Mouse (Mus musculus) left cerebral cortex, postnatal 10 days (tissue): ENCODE measurements around the gene Rnf181. TPM values are rescaled to one million over a fixed set of nuclear protein-coding genes. Genes with fewer than 3 reads are reported as not detected.
A peak's percentile ranks its signal among the peaks of the same experiment; 100 is the strongest.

ENCODE experiments used
- DNase-seq, 2 experiments: peaks; one replicate each; pipeline ENCODE4 v3.0.0; 2021 to 2022; ENCODE audit warnings: low spot score in 2 of 2, mixed read lengths in 1 of 2; ENCODE audit errors: extremely low spot score in 1 of 2
- intact Hi-C: fragments of 180-260 bp; cut with DNase I; formaldehyde crosslinking; loops from one replicate; pipeline ENCODE4 v1.15.1; 2025
- total RNA-seq, 2 experiments: library from RNA; stranded (reverse); gene quantifications; 2 replicates each; pipeline ENCODE4 v1.2.3; 2021

Gene Rnf181
- total RNA-seq, 2 experiments from 2014 or later, result 66.0 to 68.3 TPM

- intact Hi-C loops, result no loop called here
- peak; percentile 62 to 84 for DNase-seq
These were observed 19.4 kb downstream of the Rnf181 start, which contains the start of gene 0610030E20Rik for GRCm38 (mm10) chr6:72347166-72347941. Gene 0610030E20Rik (plus strand): TSS chr6:72347317.

GRCm38 (mm10) chr6:72346261-72346660 lies 20.5 kb downstream of the Rnf181 start:
- intact Hi-C loops, result no loop called here
- no peak for DNase-seq

GRCm38 (mm10) chr6:72345633-72346032 lies 21.1 kb downstream of the Rnf181 start:
- DNase-seq, result no peak
- intact Hi-C loops, result no loop called here

GRCm38 (mm10) chr6:72345074-72345567 lies 21.6 kb downstream of the Rnf181 start, which contains the start of gene Usp39:
Gene Usp39 (minus strand): TSS chr6:72345184.
- intact Hi-C loops, result no loop called here
- DNase-seq, result peak; percentile 95 to 96

GRCm38 (mm10) chr6:72344396-72345073 lies 22.2 kb downstream of the Rnf181 start:
- intact Hi-C loops, result no loop called here
- no peak for DNase-seq

GRCm38 (mm10) chr6:72340481-72340880 lies 26.3 kb downstream of the Rnf181 start:
- intact Hi-C loops, result no loop called here
- DNase-seq, result no peak

- no peak for DNase-seq
- intact Hi-C loops, result loop anchor here (10.0 kb wide), 1 partner anchor 448 kb away; no protein-coding TSS in a partner anchor
These were observed 33.6 kb downstream of the Rnf181 start for GRCm38 (mm10) chr6:72333111-72333510.

- intact Hi-C loops, result loop anchor here (10.0 kb wide), 1 partner anchor 445 kb away; no protein-coding TSS in a partner anchor
- no peak for DNase-seq
These were observed 36.6 kb downstream of the Rnf181 start for GRCm38 (mm10) chr6:72330133-72330532.

- intact Hi-C loops, result no loop called here
- no peak for DNase-seq
These were observed 37.7 kb downstream of the Rnf181 start for GRCm38 (mm10) chr6:72329019-72329418.

GRCm38 (mm10) chr6:72326274-72326673 lies 40.5 kb downstream of the Rnf181 start:
- peak in 1 of 2 experiments; percentile 30 for DNase-seq
- intact Hi-C loops, result no loop called here

- no peak for DNase-seq
- intact Hi-C loops, result loop anchor here (5.0 kb wide), 1 partner anchor 137 kb away; no protein-coding TSS in a partner anchor
These were observed 42.8 kb downstream of the Rnf181 start for GRCm38 (mm10) chr6:72323786-72324508.

GRCm38 (mm10) chr6:72322936-72323335 lies 43.8 kb downstream of the Rnf181 start:
- no peak for DNase-seq
- intact Hi-C loops, result loop anchor here (5.0 kb wide), 1 partner anchor 136 kb away; no protein-coding TSS in a partner anchor

GRCm38 (mm10) chr6:72319019-72319418 lies 47.7 kb downstream of the Rnf181 start:
- peak; percentile 27 to 47 for DNase-seq
- intact Hi-C loops, result no loop called here

GRCm38 (mm10) chr6:72318440-72318839 lies 48.3 kb downstream of the Rnf181 start:
- no peak for DNase-seq
- intact Hi-C loops, result no loop called here

- intact Hi-C loops, result no loop called here
These were observed 50.7 kb downstream of the Rnf181 start for GRCm38 (mm10) chr6:72316044-72316443.

GRCm38 (mm10) chr6:72315384-72315783 lies 51.4 kb downstream of the Rnf181 start:
- no peak for DNase-seq
- intact Hi-C loops, result no loop called here

More at GRCm38 (mm10) chr6:72316044-72316443, 50.7 kb downstream of the Rnf181 start:
- no peak for DNase-seq

- DNase-seq, result no peak
- intact Hi-C loops, result no loop called here
These were observed 53.5 kb downstream of the Rnf181 start for GRCm38 (mm10) chr6:72313124-72313867.

GRCm38 (mm10) chr6:72312198-72312597 lies 54.6 kb downstream of the Rnf181 start:
- no peak for DNase-seq
- intact Hi-C loops, result no loop called here
